Mouse (Mus musculus) kidney, adult 2 months (tissue): ENCODE data around the gene Rcor3.

Experiments
- CTCF ChIP-seq: fragments of 200-500 bp; conservative IDR thresholded peaks from 2 replicates; pipeline ENCODE4 v1.5.1; 2011; ENCODE audit warnings: low read depth, mild to moderate bottlenecking, control low read depth, low read length, moderate library complexity, mixed read lengths; ENCODE audit not compliant: insufficient read depth, insufficient read length
- POLR2A ChIP-seq: fragments of 200-500 bp; IDR thresholded peaks from one replicate; pipeline ENCODE4 v1.6.1; 2011; ENCODE audit warnings: low read depth, low read length, control low read depth

- no peak for TF ChIP-seq CTCF
- TF ChIP-seq POLR2A, result no peak
Observed at GRCm38 (mm10) chr1:192076796-192077535, 60.9 kb downstream of the Rcor3 start.
